Mouse (Mus musculus): ENCODE results near the gene Ccdc105. TPM values are rescaled to one million over a fixed set of nuclear protein-coding genes. Genes with fewer than 3 reads are reported as not detected.

Ccdc105 gene
- total and polyA plus RNA-seq, 2 experiments from 2014 or later, result not detected

DNA sequence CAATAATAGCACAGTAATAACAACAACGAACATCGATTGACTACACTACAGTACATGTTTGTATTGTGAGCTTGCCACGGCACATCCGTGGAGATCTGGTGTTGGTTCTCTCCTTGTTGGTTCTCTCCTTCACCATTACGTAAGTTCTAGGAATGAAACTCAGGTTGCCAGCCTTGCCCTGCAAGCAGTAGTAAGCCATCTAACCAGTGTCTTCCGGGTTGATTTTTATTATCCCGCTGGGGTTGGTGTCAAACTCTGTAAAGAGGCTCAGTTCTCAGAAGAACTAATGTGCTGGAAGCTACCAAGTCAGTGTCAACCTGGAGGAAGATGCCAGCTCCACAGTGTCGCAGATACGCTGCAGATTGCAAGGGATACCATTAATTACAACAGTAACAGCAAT, 26.7 kb upstream of the Ccdc105 start:
- peaks cover 11% of the 10 kb centered on the region for H3K27me3 ChIP-seq (ENCODE audit: control insufficient read depth, insufficient read depth, low read length)
- no peak for DNase-seq (ENCODE audit: low spot score)
- 59% methylated on average over 9 of the region's 9 CpGs for WGBS
- no peaks in the 10 kb centered on the region for H3K36me3 ChIP-seq (replicated peaks; ENCODE audit: control insufficient read depth, insufficient read depth, low read length)
- H3K27ac ChIP-seq (ENCODE audit: low read depth), result no peak overlapping the region
- peak overlapping the region; percentile 57 for H3K4me3 ChIP-seq (ENCODE audit: low read depth, low read length)
- TF ChIP-seq CTCF (IDR thresholded peaks at IDR 0.05; ENCODE audit: low read depth) (no peak), EP300 (IDR thresholded peaks at IDR 0.05; ENCODE audit: low read depth) (no peak)
- H3K4me1 ChIP-seq (ENCODE audit: control insufficient read depth, insufficient read depth), result 0 out of 2 replicates have a peak, but pooled peaks cover 3% of the 10 kb centered on the region
- no peaks in the 10 kb centered on the region for H3K9me3 ChIP-seq (replicated peaks; ENCODE audit: control insufficient read depth, low read length)
- peak overlapping the region; percentile 98 for H3K4me2 ChIP-seq (ENCODE audit: low read depth, low read length)
- ATAC-seq (ENCODE audit: insufficient read depth, low read depth), result no peak
- 0 out of 2 replicates have a peak overlapping the region, but pooled peaks have one; percentile 37 for H3K9ac ChIP-seq (replicated peaks; ENCODE audit: low read depth, low read length)

DNA sequence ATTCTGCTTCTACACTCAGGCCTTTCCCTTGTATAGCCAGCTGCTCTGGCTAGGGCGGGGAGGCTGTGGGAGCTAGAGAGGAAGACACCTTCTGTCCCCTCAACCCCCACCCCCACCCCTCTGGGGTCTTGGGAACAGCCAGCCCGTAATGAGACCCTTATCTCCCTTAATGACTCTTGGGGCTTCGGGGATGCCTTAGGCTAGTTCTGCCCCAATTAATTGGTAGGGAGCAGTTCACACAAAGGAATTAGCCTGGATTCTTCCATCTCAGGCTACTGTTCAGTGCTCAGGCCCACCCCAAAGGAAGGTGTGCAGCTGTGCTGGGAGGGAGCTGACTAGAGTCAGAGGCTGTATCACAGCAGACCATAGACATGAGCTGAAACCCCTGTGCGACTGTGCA, 23.0 kb upstream of the Ccdc105 start:
- Histone ChIP-seq H3K9ac (replicated peaks; ENCODE audit: low read depth, low read length) (no peak overlapping the region), H3K4me3 (ENCODE audit: low read depth, low read length) (no peak overlapping the region), H3K27me3 (ENCODE audit: control insufficient read depth, insufficient read depth, low read length) (peaks cover 11% of the 10 kb centered on the region), H3K4me2 (ENCODE audit: low read depth, low read length) (no peak overlapping the region), H3K27ac (ENCODE audit: low read depth) (no peak overlapping the region), H3K36me3 (replicated peaks; ENCODE audit: control insufficient read depth, insufficient read depth, low read length) (no peaks in the 10 kb centered on the region), H3K9me3 (replicated peaks; ENCODE audit: control insufficient read depth, low read length) (no peaks in the 10 kb centered on the region), H3K4me1 (ENCODE audit: control insufficient read depth, insufficient read depth) (0 out of 2 replicates have a peak, but pooled peaks cover 3% of the 10 kb centered on the region)
- no peak for ATAC-seq (ENCODE audit: insufficient read depth, low read depth)
- TF ChIP-seq EP300 (IDR thresholded peaks at IDR 0.05; ENCODE audit: low read depth) (no peak), CTCF (IDR thresholded peaks at IDR 0.05; ENCODE audit: low read depth) (no peak)
- WGBS, result 52% methylated on average over 4 of the region's 4 CpGs
- no peak for DNase-seq (ENCODE audit: low spot score)

DNA sequence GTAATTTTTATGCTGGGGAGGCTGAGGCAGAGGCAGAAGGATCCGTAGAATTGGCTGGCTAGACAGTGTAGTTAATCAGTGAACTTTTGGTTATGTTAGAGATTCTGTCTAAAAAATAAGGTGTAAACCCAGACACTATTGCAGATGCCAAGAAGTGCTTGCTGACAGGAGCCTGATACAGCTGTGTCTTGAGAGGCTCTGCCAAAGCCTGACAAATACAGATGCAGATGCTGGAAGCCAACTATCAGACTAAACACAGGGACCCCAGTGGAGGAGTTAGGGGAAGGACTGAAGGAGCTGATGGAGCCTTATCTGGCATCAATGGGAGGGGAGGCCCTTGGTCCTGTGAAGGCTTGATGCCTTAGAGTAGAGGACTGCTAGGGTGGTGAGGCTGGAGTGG, 12.7 kb upstream of the Ccdc105 start:
- Histone ChIP-seq H3K9ac (replicated peaks; ENCODE audit: low read depth, low read length) (no peak overlapping the region), H3K4me3 (ENCODE audit: low read depth, low read length) (no peak overlapping the region), H3K4me1 (ENCODE audit: control insufficient read depth, insufficient read depth) (no peaks in the 10 kb centered on the region), H3K9me3 (replicated peaks; ENCODE audit: control insufficient read depth, low read length) (0 out of 2 replicates have a peak, but pooled peaks cover 5% of the 10 kb centered on the region), H3K36me3 (replicated peaks; ENCODE audit: control insufficient read depth, insufficient read depth, low read length) (no peaks in the 10 kb centered on the region), H3K4me2 (ENCODE audit: low read depth, low read length) (no peak overlapping the region), H3K27ac (ENCODE audit: low read depth) (no peak overlapping the region), H3K27me3 (ENCODE audit: control insufficient read depth, insufficient read depth, low read length) (no peaks in the 10 kb centered on the region)
- DNase-seq (ENCODE audit: low spot score) (no peak), ATAC-seq (ENCODE audit: insufficient read depth, low read depth) (no peak)
- WGBS, result 60% methylated on average over 1 of the region's 1 CpGs
- TF ChIP-seq CTCF (IDR thresholded peaks at IDR 0.05; ENCODE audit: low read depth) (no peak), EP300 (IDR thresholded peaks at IDR 0.05; ENCODE audit: low read depth) (no peak)

DNA sequence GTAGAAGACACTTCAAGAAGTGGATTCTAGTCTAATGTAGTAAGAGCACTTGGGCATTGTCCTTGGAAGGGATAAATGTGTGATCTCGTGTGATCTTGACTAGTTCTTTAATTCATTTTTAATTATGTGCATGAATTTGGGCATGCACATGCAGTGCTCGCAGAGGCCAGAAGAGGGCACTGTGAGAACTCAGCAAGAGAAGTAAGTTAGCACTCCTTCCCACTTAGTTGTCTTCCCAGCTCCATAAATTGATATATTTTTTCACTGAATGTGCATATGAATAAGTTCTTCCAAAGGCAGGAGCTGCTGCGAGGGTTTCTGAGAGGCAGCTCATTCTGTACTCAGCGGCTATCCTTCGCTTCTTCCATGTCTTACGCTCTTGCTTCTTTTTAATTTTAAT, 3.2 kb upstream of the Ccdc105 start:
- ATAC-seq (ENCODE audit: insufficient read depth, low read depth) (no peak), DNase-seq (ENCODE audit: low spot score) (peak; percentile 66)
- H3K27ac ChIP-seq (ENCODE audit: low read depth), result no peak overlapping the region
- TF ChIP-seq EP300 (IDR thresholded peaks at IDR 0.05; ENCODE audit: low read depth) (no peak), CTCF (IDR thresholded peaks at IDR 0.05; ENCODE audit: low read depth) (peak; percentile 86)
- no peak overlapping the region for H3K4me2 ChIP-seq (ENCODE audit: low read depth, low read length)
- H3K9ac ChIP-seq (replicated peaks; ENCODE audit: low read depth, low read length), result no peak overlapping the region
- H3K36me3 ChIP-seq (replicated peaks; ENCODE audit: control insufficient read depth, insufficient read depth, low read length), result no peaks in the 10 kb centered on the region
- 31% methylated on average over 6 of the region's 6 CpGs for WGBS
- H3K4me3 ChIP-seq (ENCODE audit: low read depth, low read length), result no peak overlapping the region
- peaks cover 16% of the 10 kb centered on the region for H3K27me3 ChIP-seq (ENCODE audit: control insufficient read depth, insufficient read depth, low read length)
- no peaks in the 10 kb centered on the region for H3K4me1 ChIP-seq (ENCODE audit: control insufficient read depth, insufficient read depth)
- H3K9me3 ChIP-seq (replicated peaks; ENCODE audit: control insufficient read depth, low read length), result no peaks in the 10 kb centered on the region

DNA sequence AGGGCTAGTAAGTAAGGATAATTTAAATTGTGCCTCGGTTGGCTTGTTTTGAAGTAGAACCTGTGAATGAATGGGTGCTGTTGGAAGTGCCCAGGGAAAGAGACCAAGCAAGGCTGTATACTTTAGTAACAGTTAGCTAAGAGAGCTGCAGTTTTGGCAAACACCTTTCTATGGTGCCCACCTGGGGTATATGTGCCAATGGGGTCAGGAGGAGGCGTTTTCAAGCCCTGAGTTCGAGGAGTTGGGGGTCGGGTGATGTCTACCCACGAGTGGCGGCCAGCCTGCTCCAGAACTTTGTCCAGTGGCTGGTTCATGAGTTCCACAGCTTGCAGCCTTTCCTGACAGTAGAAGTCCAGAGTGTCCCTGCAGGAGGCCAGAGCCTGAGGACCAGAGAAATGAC, 3.9 kb downstream of the Ccdc105 start:
- no peak overlapping the region for H3K4me3 ChIP-seq (ENCODE audit: low read depth, low read length)
- no peaks in the 10 kb centered on the region for H3K9me3 ChIP-seq (replicated peaks; ENCODE audit: control insufficient read depth, low read length)
- H3K9ac ChIP-seq (replicated peaks; ENCODE audit: low read depth, low read length), result no peak overlapping the region
- peaks cover 19% of the 10 kb centered on the region for H3K27me3 ChIP-seq (ENCODE audit: control insufficient read depth, insufficient read depth, low read length)
- H3K4me1 ChIP-seq (ENCODE audit: control insufficient read depth, insufficient read depth), result no peaks in the 10 kb centered on the region
- WGBS, result 84% methylated on average over 6 of the region's 6 CpGs
- DNase-seq (ENCODE audit: low spot score) (no peak), ATAC-seq (ENCODE audit: insufficient read depth, low read depth) (no peak)
- no peak for TF ChIP-seq EP300 (IDR thresholded peaks at IDR 0.05; ENCODE audit: low read depth)
- no peak for TF ChIP-seq CTCF (IDR thresholded peaks at IDR 0.05; ENCODE audit: low read depth)
- no peak overlapping the region for H3K4me2 ChIP-seq (ENCODE audit: low read depth, low read length)
- no peaks in the 10 kb centered on the region for H3K36me3 ChIP-seq (replicated peaks; ENCODE audit: control insufficient read depth, insufficient read depth, low read length)
- no peak overlapping the region for H3K27ac ChIP-seq (ENCODE audit: low read depth)

DNA sequence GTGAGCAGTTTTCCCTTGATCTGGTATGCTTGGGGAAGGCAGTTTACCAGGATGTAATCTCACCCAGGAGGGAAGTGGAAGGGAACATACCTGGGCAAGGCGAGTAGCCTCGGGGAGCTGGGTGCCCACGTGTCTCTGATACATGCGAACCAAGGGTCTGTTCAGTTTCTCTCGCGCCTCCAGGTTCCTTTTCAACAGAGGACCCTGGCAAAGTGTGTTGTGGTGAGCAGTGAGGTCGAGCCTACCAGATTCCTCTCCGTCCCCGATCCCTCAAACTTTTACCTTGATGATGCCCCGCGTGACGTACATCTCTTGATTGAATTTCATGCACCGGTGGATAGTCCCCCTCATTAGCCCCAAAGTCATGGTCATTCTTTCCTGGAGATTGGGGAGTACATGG, 4.7 kb downstream of the Ccdc105 start:
- H3K9me3 ChIP-seq (replicated peaks; ENCODE audit: control insufficient read depth, low read length), result no peaks in the 10 kb centered on the region
- TF ChIP-seq EP300 (IDR thresholded peaks at IDR 0.05; ENCODE audit: low read depth) (no peak), CTCF (IDR thresholded peaks at IDR 0.05; ENCODE audit: low read depth) (no peak)
- WGBS, result 70% methylated on average over 13 of the region's 13 CpGs
- no peaks in the 10 kb centered on the region for H3K4me1 ChIP-seq (ENCODE audit: control insufficient read depth, insufficient read depth)
- H3K36me3 ChIP-seq (replicated peaks; ENCODE audit: control insufficient read depth, insufficient read depth, low read length), result no peaks in the 10 kb centered on the region
- peaks cover 15% of the 10 kb centered on the region for H3K27me3 ChIP-seq (ENCODE audit: control insufficient read depth, insufficient read depth, low read length)
- no peak overlapping the region for H3K9ac ChIP-seq (replicated peaks; ENCODE audit: low read depth, low read length)
- H3K4me2 ChIP-seq (ENCODE audit: low read depth, low read length), result no peak overlapping the region
- no peak for ATAC-seq (ENCODE audit: insufficient read depth, low read depth)
- H3K27ac ChIP-seq (ENCODE audit: low read depth), result no peak overlapping the region
- H3K4me3 ChIP-seq (ENCODE audit: low read depth, low read length), result no peak overlapping the region
- no peak for DNase-seq (ENCODE audit: low spot score)

Data from heart, postnatal 0 days (tissue).